Comparison of ENCODE assay signal across 19 mouse cellular contexts in genomic region chr15:61184597-61184963, GRCm38 (mm10).
DNase-seq lines count a peak whose midpoint lies in the region; ATAC-seq lines count a peak whose summit lies in the region.
"Had no signal": no experiment of that assay in that cellular context is flagged by ENCODE, and none has a peak within 500 bp of the region (broad histone marks: within the 10 kb centered on the region; RNA-seq: fewer than 3 reads in every experiment).

No protein-coding gene starts in this region.

- peaks cover 41% of the 10 kb centered on the region for H3K27me3 ChIP-seq in forebrain, embryonic 10.5 days (ENCODE audit: poor library complexity, severe bottlenecking)
- no peaks in the 10 kb centered on the region for H3K27me3 ChIP-seq in forebrain, embryonic 13.5 days
- no peaks in the 10 kb centered on the region for H3K27me3 ChIP-seq in limb, embryonic 12.5 days
- no peaks in the 10 kb centered on the region for H3K27me3 ChIP-seq in limb, embryonic 10.5 days (ENCODE audit: low read depth, poor library complexity, severe bottlenecking)
- H3K27me3 ChIP-seq in embryonic facial prominence, embryonic 12.5 days = no peaks in the 10 kb centered on the region
- H3K27me3 ChIP-seq in stomach, embryonic 16.5 days (ENCODE audit: control insufficient read depth, insufficient read depth, low read length) = no peaks in the 10 kb centered on the region
- H3K27me3 ChIP-seq: embryonic facial prominence, embryonic 13.5 days; heart, embryonic 13.5 days; hindbrain, embryonic 15.5 days had no signal

- H3K4me3 ChIP-seq in forebrain, embryonic 10.5 days = no peak overlapping the region
- H3K4me3 ChIP-seq in forebrain, embryonic 13.5 days = no peak overlapping the region
- H3K4me3 ChIP-seq in limb, embryonic 12.5 days (replicated peaks) = no peak overlapping the region
- no peak overlapping the region for H3K4me3 ChIP-seq in limb, embryonic 10.5 days
- no peak overlapping the region for H3K4me3 ChIP-seq in embryonic facial prominence, embryonic 12.5 days
- no peak overlapping the region for H3K4me3 ChIP-seq in stomach, embryonic 16.5 days (replicated peaks; ENCODE audit: low read length)
- H3K4me3 ChIP-seq: embryonic facial prominence, embryonic 13.5 days; heart, embryonic 13.5 days; hindbrain, embryonic 15.5 days had no signal

- H3K4me1 ChIP-seq in forebrain, embryonic 10.5 days = peaks cover 32% of the 10 kb centered on the region
- peaks cover 8% of the 10 kb centered on the region for H3K4me1 ChIP-seq in forebrain, embryonic 13.5 days
- H3K4me1 ChIP-seq in limb, embryonic 12.5 days (replicated peaks) = peaks cover 11% of the 10 kb centered on the region
- H3K4me1 ChIP-seq in limb, embryonic 10.5 days = peaks cover 20% of the 10 kb centered on the region
- peaks cover 11% of the 10 kb centered on the region for H3K4me1 ChIP-seq in embryonic facial prominence, embryonic 12.5 days
- H3K4me1 ChIP-seq in stomach, embryonic 16.5 days (ENCODE audit: control insufficient read depth, insufficient read depth, low read length) = no peaks in the 10 kb centered on the region

- H3K36me3 ChIP-seq in forebrain, embryonic 10.5 days (replicated peaks) = no peaks in the 10 kb centered on the region
- no peaks in the 10 kb centered on the region for H3K36me3 ChIP-seq in forebrain, embryonic 13.5 days (ENCODE audit: poor library complexity, severe bottlenecking)
- H3K36me3 ChIP-seq in limb, embryonic 12.5 days = no peaks in the 10 kb centered on the region
- H3K36me3 ChIP-seq in limb, embryonic 10.5 days = no peaks in the 10 kb centered on the region
- no peaks in the 10 kb centered on the region for H3K36me3 ChIP-seq in embryonic facial prominence, embryonic 12.5 days
- H3K36me3 ChIP-seq in stomach, embryonic 16.5 days (ENCODE audit: control insufficient read depth, insufficient read depth, low read length) = no peaks in the 10 kb centered on the region
- H3K36me3 ChIP-seq: embryonic facial prominence, embryonic 13.5 days; G1E; heart, embryonic 13.5 days; hindbrain, embryonic 15.5 days had no signal

- 5% methylated on average over 2 of the region's 2 CpGs for WGBS in forebrain, embryonic 10.5 days
- WGBS in forebrain, embryonic 13.5 days = 9% methylated on average over 2 of the region's 2 CpGs
- WGBS in limb, embryonic 12.5 days = 58% methylated on average over 2 of the region's 2 CpGs
- 52% methylated on average over 2 of the region's 2 CpGs for WGBS in limb, embryonic 10.5 days
- WGBS in embryonic facial prominence, embryonic 12.5 days = 18% methylated on average over 2 of the region's 2 CpGs
- WGBS in stomach, embryonic 16.5 days = 60% methylated on average over 2 of the region's 2 CpGs

- DNase-seq in forebrain, embryonic 10.5 days (ENCODE audit: extremely low spot score, low spot score) = no peak
- DNase-seq in limb, embryonic 10.5 days (ENCODE audit: low spot score) = no peak
- DNase-seq: adrenal gland, postnatal 14 days; B cell, adult 2 months; cerebellum, adult 18-20 months; cerebellum, postnatal 10 days; gastrocnemius, postnatal 36 days; heart, adult 11 months; heart, postnatal 36 days had no signal

- H3K9me3 ChIP-seq in forebrain, embryonic 10.5 days = no peaks in the 10 kb centered on the region
- H3K9me3 ChIP-seq in forebrain, embryonic 13.5 days (replicated peaks) = no peaks in the 10 kb centered on the region
- no peaks in the 10 kb centered on the region for H3K9me3 ChIP-seq in limb, embryonic 12.5 days
- no peaks in the 10 kb centered on the region for H3K9me3 ChIP-seq in limb, embryonic 10.5 days (replicated peaks)
- H3K9me3 ChIP-seq in embryonic facial prominence, embryonic 12.5 days = no peaks in the 10 kb centered on the region
- no peaks in the 10 kb centered on the region for H3K9me3 ChIP-seq in stomach, embryonic 16.5 days (replicated peaks; ENCODE audit: control insufficient read depth, low read length)
- H3K9me3 ChIP-seq: embryonic facial prominence, embryonic 13.5 days; G1E; heart, embryonic 13.5 days; hindbrain, embryonic 15.5 days had no signal

- H3K4me2 ChIP-seq in forebrain, embryonic 13.5 days = no peak overlapping the region
- H3K4me2 ChIP-seq in limb, embryonic 12.5 days = no peak overlapping the region
- no peak overlapping the region for H3K4me2 ChIP-seq in embryonic facial prominence, embryonic 12.5 days (replicated peaks)
- H3K4me2 ChIP-seq in stomach, embryonic 16.5 days (ENCODE audit: low read depth, low read length) = no peak overlapping the region
- H3K4me2 ChIP-seq: embryonic facial prominence, embryonic 13.5 days; heart, embryonic 13.5 days; hindbrain, embryonic 15.5 days had no signal

- no peak for ATAC-seq in forebrain, embryonic 13.5 days
- ATAC-seq in limb, embryonic 12.5 days (ENCODE audit: insufficient number of reproducible peaks, insufficient read depth, low FRiP score, low TSS enrichment, low read depth) = no peak
- no peak for ATAC-seq in embryonic facial prominence, embryonic 12.5 days (ENCODE audit: insufficient number of reproducible peaks, insufficient read depth, low FRiP score, low TSS enrichment)
- ATAC-seq in stomach, embryonic 16.5 days (ENCODE audit: insufficient read depth, low FRiP score) = no peak
- ATAC-seq in monocyte, adult 5-6 weeks (replicated peaks; ENCODE audit: insufficient number of reproducible peaks, low FRiP score, low TSS enrichment, poor library complexity, severe bottlenecking) = no peak
- ATAC-seq: CD4-positive, CD25-positive, alpha-beta regulatory T cell, adult 4 months had no signal

- no peak overlapping the region for H3K9ac ChIP-seq in forebrain, embryonic 13.5 days
- no peak overlapping the region for H3K9ac ChIP-seq in limb, embryonic 12.5 days (replicated peaks)
- H3K9ac ChIP-seq in embryonic facial prominence, embryonic 12.5 days = no peak overlapping the region
- no peak overlapping the region for H3K9ac ChIP-seq in stomach, embryonic 16.5 days (ENCODE audit: low read length)
- H3K9ac ChIP-seq: embryonic facial prominence, embryonic 13.5 days; heart, embryonic 13.5 days; hindbrain, embryonic 15.5 days had no signal

- H3K27ac ChIP-seq in forebrain, embryonic 10.5 days = peak overlapping the region; percentile 77; the same call in 1 of the 2 replicates
- no peak overlapping the region for H3K27ac ChIP-seq in forebrain, embryonic 13.5 days
- H3K27ac ChIP-seq in limb, embryonic 12.5 days = 0 out of 2 replicates have a peak overlapping the region, but pooled peaks have one; percentile 35
- H3K27ac ChIP-seq in limb, embryonic 10.5 days = no peak overlapping the region
- peak overlapping the region; percentile 18; the same call in 1 of the 2 replicates for H3K27ac ChIP-seq in embryonic facial prominence, embryonic 12.5 days
- H3K27ac ChIP-seq in stomach, embryonic 16.5 days (ENCODE audit: low read length) = peak overlapping the region; percentile 58
- H3K27ac ChIP-seq: embryonic facial prominence, embryonic 13.5 days; hindbrain, embryonic 15.5 days had no signal

Comparison
In these comparisons a context has a peak if more than half of its experiments do, and no peak if none do; other contexts are left out.
1. H3K27ac ChIP-seq: peak in forebrain, embryonic 10.5 days (single experiment), limb, embryonic 12.5 days (single experiment), embryonic facial prominence, embryonic 12.5 days (single experiment) and stomach, embryonic 16.5 days (single experiment); none in forebrain, embryonic 13.5 days (single experiment) and limb, embryonic 10.5 days (single experiment).